Mouse (Mus musculus) embryonic facial prominence, embryonic 11.5 days (tissue): ENCODE measurements at regions not wholly inside any gene's neighbourhood (a gene's known extent, or its start where the extent isn't known, plus 50 kb on each side); places are given as distances from the start of the nearest gene placed in this dataset.

Source experiments
- ATAC-seq: fragments of 200-750 bp; cut with Nextera tagmentation; replicated peaks from 2 replicates; pipeline ENCODE4 v1.8.0; 2017; ENCODE audit warnings: low read depth; ENCODE audit not compliant: insufficient number of reproducible peaks, low FRiP score, low TSS enrichment
- DNase-seq: peaks from one replicate; pipeline ENCODE4 v3.0.0-alpha.2; 2015; ENCODE audit warnings: low spot score
- H3K27ac ChIP-seq: fragments of 300-500 bp; sonication (generic); replicated peaks from 2 replicates; pipeline ENCODE4 v1.5.1; 2014; ENCODE audit warnings: mild to moderate bottlenecking, low read depth, low read length, control low read depth
- H3K27me3 ChIP-seq: fragments of 300-500 bp; sonication (generic); 2 replicates; pipeline ENCODE4 v1.6.1; 2014; ENCODE audit warnings: mild to moderate bottlenecking, low read length, moderate library complexity, mixed read lengths; ENCODE audit not compliant: control insufficient read depth, insufficient read depth
- H3K36me3 ChIP-seq: fragments of 300-500 bp; sonication (generic); replicated peaks from 2 replicates; pipeline ENCODE4 v1.6.1; 2014; ENCODE audit warnings: low read depth, mild to moderate bottlenecking, low read length, moderate library complexity, mixed read lengths; ENCODE audit not compliant: control insufficient read depth, insufficient read depth
- H3K4me1 ChIP-seq: fragments of 300-500 bp; sonication (generic); 2 replicates; pipeline ENCODE4 v1.6.1; 2014; ENCODE audit warnings: low read length, mixed read lengths; ENCODE audit not compliant: control insufficient read depth, insufficient read depth
- H3K4me2 ChIP-seq: fragments of 300-500 bp; sonication (generic); 2 replicates; pipeline ENCODE4 v1.6.1; 2014; ENCODE audit warnings: low read depth, mild to moderate bottlenecking, control low read depth, low read length, moderate library complexity
- H3K4me3 ChIP-seq: fragments of 300-500 bp; sonication (generic); 2 replicates; pipeline ENCODE4 v1.5.1; 2014; ENCODE audit warnings: low read depth, low read length, control low read depth
- H3K9ac ChIP-seq: fragments of 300-500 bp; sonication (generic); replicated peaks from 2 replicates; pipeline ENCODE4 v1.6.1; 2014; ENCODE audit warnings: mild to moderate bottlenecking, control low read depth, low read length
- H3K9me3 ChIP-seq: fragments of 300-500 bp; sonication (generic); replicated peaks from 2 replicates; pipeline ENCODE4 v1.6.1; 2016; ENCODE audit warnings: mild to moderate bottlenecking, low read length, inconsistent platforms, mixed read lengths; ENCODE audit not compliant: control insufficient read depth
- WGBS: fragments of 180-500 bp; shearing (Covaris S2); extraction: QIAGEN DNeasy Blood & Tissue Kit; methylation state at CpG from one replicate; pipeline ENCODE4 v1.1.7; 2014; 5-methylcytosine and 5-hydroxymethylcytosine counted together

- Histone ChIP-seq H3K4me2 (no peak overlapping the region), H3K9me3 (no peaks in the 10 kb centered on the region), H3K27ac (no peak overlapping the region), H3K4me3 (no peak overlapping the region), H3K36me3 (no peaks in the 10 kb centered on the region), H3K4me1 (no peaks in the 10 kb centered on the region), H3K9ac (no peak overlapping the region), H3K27me3 (no peaks in the 10 kb centered on the region)
- 80% methylated on average over 9 of the region's 9 CpGs for WGBS
- ATAC-seq (no peak), DNase-seq (no peak)
Observed at GRCm38 (mm10) chr10:119024425-119024824, 154.4 kb upstream of the Dyrk2 start.

DNA sequence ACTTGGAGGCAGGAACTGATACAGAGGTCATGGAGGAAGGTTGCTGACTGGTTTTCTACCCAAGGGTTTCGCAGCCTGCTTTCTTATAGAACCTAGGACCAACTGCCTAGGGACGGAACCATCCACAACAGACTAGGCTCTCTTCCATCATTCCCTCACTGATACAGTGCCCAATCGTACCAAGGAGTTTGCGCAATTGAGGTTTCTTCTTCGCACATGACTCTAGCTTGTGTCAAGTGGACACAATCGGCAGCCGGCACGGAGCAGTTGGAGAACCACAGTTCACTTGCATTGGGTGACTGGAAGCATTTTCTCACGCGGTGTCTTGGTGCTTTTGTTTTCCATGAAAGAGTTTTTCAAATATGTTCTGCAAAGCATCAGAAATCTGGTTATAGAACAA lies 149.1 kb upstream of the Dyrk2 start:
- H3K4me1 ChIP-seq = no peaks in the 10 kb centered on the region
- no peak overlapping the region for H3K4me2 ChIP-seq
- no peaks in the 10 kb centered on the region for H3K9me3 ChIP-seq
- H3K27me3 ChIP-seq = no peaks in the 10 kb centered on the region
- WGBS = 91% methylated on average over 10 of the region's 10 CpGs
- no peaks in the 10 kb centered on the region for H3K36me3 ChIP-seq
- DNase-seq = no peak
- H3K4me3 ChIP-seq = no peak overlapping the region
- no peak overlapping the region for H3K9ac ChIP-seq
- ATAC-seq = no peak
- H3K27ac ChIP-seq = no peak overlapping the region

DNA sequence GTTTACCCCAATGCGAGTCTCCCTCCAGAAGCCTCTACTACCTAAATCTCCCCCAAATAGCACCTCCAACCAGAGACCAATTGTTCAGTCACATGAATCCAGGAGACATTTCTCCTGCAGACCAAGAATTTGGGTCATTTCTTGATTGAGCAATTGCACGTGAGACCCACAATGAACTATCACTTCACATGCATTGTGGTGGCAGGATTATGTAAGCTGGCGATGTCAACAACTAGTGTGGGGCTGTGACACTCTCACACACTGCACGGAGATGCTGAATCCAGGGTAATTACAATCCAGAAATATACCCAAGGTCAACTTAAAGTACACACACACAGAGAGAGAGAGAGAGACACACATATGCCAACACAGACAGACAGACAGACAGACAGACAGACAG lies 148.5 kb upstream of the Dyrk2 start:
- no peak for DNase-seq
- WGBS = 88% methylated on average over 4 of the region's 4 CpGs

GRCm38 (mm10) chr10:119016104-119016503 lies 146.1 kb upstream of the Dyrk2 start:
- 85% methylated on average over 8 of the region's 8 CpGs for WGBS
- Histone ChIP-seq H3K27me3 (no peaks in the 10 kb centered on the region), H3K27ac (no peak overlapping the region), H3K4me3 (no peak overlapping the region), H3K36me3 (no peaks in the 10 kb centered on the region), H3K9ac (no peak overlapping the region), H3K9me3 (no peaks in the 10 kb centered on the region), H3K4me1 (no peaks in the 10 kb centered on the region), H3K4me2 (no peak overlapping the region)
- DNase-seq = no peak
- ATAC-seq = no peak

More for the DNA sequence above, 148.5 kb upstream of the Dyrk2 start:
- Histone ChIP-seq H3K27me3 (no peaks in the 10 kb centered on the region), H3K4me1 (no peaks in the 10 kb centered on the region), H3K4me2 (no peak overlapping the region), H3K27ac (no peak overlapping the region), H3K9ac (no peak overlapping the region), H3K36me3 (no peaks in the 10 kb centered on the region), H3K9me3 (no peaks in the 10 kb centered on the region), H3K4me3 (no peak overlapping the region)
- no peak for ATAC-seq

DNA sequence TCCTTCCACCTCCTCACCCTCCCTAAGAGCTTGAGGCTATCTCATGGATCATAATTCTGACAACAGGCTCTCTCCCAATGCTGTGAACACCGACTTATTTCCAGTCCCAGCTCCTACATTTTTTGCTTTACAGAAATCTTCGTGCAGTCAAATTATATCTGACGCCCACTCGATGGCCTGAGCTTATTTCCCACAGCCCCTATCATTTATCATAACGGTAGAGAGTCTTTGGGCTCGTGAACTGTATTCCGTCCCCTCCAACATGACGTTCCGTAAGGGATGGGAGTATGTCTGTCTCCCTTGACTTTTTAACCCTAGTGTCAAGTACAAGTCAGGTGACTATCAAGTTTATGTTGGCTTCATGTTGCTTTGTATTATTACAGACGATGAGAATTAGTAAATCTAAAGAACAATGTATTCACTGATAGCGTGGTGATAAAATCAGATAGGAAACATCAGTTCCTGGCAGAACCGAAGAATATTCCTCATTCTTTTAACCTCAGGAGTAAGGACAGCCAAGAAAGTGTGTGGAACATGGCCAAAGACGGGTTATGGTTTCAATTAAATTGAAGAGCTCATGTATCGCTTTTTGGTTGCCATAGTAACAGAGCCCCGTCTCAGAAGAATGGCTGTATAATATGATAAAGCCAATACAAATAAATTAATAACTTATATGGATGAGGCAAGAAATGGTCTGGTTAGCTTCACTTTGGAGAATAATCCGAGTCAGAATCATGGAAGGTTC lies 145.5 kb upstream of the Dyrk2 start:
- Histone ChIP-seq H3K9me3 (no peaks in the 10 kb centered on the region), H3K4me3 (no peak overlapping the region), H3K4me2 (no peak overlapping the region), H3K27me3 (no peaks in the 10 kb centered on the region), H3K27ac (no peak overlapping the region), H3K36me3 (no peaks in the 10 kb centered on the region), H3K9ac (no peak overlapping the region), H3K4me1 (no peaks in the 10 kb centered on the region; the same call in 1 of the 2 replicates)
- DNase-seq = peak; percentile 72
- no peak for ATAC-seq
- WGBS = 55% methylated on average over 16 of the region's 16 CpGs

- DNase-seq (no peak), ATAC-seq (no peak)
- Histone ChIP-seq H3K9me3 (no peaks in the 10 kb centered on the region), H3K9ac (no peak overlapping the region), H3K36me3 (no peaks in the 10 kb centered on the region), H3K4me1 (no peaks in the 10 kb centered on the region; the same call in 1 of the 2 replicates), H3K27ac (no peak overlapping the region), H3K4me3 (no peak overlapping the region), H3K4me2 (no peak overlapping the region), H3K27me3 (no peaks in the 10 kb centered on the region)
- 76% methylated on average over 4 of the region's 4 CpGs for WGBS
Observed at GRCm38 (mm10) chr10:119014731-119015130, 144.7 kb upstream of the Dyrk2 start.

DNA sequence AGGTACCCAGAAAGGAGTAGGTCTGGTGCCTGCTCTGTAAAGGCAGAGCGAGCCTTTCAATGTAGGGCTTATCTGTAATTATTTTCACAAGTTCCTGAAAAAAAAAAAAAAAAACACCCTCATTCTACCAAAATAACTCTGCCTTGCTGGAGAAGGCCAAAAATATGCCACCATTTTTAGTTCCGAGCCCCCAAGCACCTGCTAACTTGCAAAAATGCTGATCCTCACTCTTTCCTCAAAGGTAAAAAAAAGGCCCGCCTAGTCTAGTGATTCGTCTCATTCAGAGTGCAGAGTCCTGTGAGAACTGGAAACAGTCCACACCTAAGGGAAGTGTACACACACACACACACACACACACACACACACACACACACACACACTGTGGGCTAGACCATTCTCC lies 143.7 kb upstream of the Dyrk2 start:
- 78% methylated on average over 4 of the region's 4 CpGs for WGBS
- H3K4me2 ChIP-seq = no peak overlapping the region
- no peak for DNase-seq
- H3K27me3 ChIP-seq = no peaks in the 10 kb centered on the region
- no peaks in the 10 kb centered on the region for H3K36me3 ChIP-seq
- H3K4me3 ChIP-seq = no peak overlapping the region
- no peak overlapping the region for H3K9ac ChIP-seq
- no peak for ATAC-seq
- no peaks in the 10 kb centered on the region for H3K9me3 ChIP-seq
- H3K4me1 ChIP-seq = no peaks in the 10 kb centered on the region; the same call in 1 of the 2 replicates
- H3K27ac ChIP-seq = no peak overlapping the region

GRCm38 (mm10) chr10:119011511-119011910 lies 141.5 kb upstream of the Dyrk2 start:
- no peak overlapping the region for H3K4me3 ChIP-seq
- H3K4me2 ChIP-seq = no peak overlapping the region
- no peaks in the 10 kb centered on the region for H3K9me3 ChIP-seq
- WGBS = 85% methylated on average over 6 of the region's 6 CpGs
- no peaks in the 10 kb centered on the region for H3K36me3 ChIP-seq
- no peak overlapping the region for H3K9ac ChIP-seq
- H3K4me1 ChIP-seq = no peaks in the 10 kb centered on the region; the same call in 1 of the 2 replicates
- no peak overlapping the region for H3K27ac ChIP-seq
- H3K27me3 ChIP-seq = no peaks in the 10 kb centered on the region
- ATAC-seq (no peak), DNase-seq (no peak)
